Mouse (Mus musculus) c-Kit-negative CD71-positive TER-119-positive erythroid progenitor cells, embryonic 14.5 days (primary cell): ENCODE measurements around the gene Cpa5.

Experiments
- DNase-seq: peaks from one replicate; pipeline ENCODE4 v3.0.0-alpha.2; 2013; ENCODE audit warnings: low read depth, low spot score

The Cpa5 gene

DNA sequence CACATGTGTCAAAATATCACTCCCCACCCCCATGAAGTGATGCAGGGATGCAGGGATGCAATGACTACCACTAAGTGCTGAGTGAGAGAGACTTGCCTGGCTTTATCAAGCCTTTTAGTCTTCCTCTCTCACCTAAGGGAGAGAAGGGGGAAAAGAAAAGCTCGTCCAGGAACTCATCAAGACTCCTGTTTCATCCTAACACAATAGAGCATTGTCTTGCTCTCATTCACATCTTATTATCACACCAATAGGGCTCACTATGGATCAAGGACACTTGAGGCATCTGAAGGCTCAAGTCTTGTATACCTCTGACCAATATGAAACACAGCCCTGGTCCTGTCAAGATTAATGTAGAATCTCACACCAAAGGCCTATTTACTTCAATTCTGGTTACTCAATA lies 9.8 kb upstream of the Cpa5 start:
- no peak for DNase-seq

DNA sequence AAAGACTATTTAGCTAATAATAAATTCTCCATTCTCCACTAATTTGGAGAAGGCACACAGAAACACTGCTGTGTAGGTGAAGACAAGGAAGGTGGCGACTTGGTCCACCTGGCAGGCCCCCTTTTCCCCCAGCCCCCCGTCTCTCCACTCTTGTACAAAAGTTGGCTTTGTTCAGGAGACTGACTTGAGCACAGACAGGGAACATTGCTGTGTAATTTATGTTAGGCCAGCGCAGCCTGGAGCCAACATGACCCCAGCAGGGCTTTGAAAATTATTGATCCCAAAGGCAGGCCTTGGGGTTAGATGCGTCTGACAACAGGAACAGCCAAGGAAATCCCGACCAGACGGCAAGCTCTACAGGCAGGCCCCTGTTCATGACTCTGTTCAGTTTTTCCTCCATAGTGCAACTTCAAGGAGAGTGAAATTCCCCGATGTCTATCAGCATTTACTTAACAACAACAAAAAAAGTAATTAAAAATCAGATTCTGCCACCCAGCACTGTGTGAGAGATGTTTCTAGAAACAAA lies 6.4 kb upstream of the Cpa5 start:
- DNase-seq = no peak

DNA sequence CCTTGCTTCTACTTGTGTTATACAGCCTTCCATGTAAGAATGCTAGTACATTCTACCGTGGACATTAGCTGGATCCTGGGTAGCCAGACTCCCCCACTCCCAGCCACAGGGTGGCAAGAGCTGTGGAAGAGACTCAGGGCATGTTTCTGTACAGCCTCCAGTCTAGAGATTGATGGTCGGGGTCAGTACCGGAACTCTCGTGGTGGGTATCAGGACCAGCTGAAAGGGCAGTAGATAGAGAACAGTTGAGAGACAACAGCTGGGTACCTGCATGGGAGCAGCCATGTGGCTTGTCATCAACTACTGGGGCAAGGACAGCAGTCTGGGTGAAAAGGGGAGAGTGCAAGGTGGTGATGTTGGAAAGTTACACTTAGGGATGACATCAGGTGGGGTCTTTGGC lies 5.7 kb upstream of the Cpa5 start:
- no peak for DNase-seq

DNA sequence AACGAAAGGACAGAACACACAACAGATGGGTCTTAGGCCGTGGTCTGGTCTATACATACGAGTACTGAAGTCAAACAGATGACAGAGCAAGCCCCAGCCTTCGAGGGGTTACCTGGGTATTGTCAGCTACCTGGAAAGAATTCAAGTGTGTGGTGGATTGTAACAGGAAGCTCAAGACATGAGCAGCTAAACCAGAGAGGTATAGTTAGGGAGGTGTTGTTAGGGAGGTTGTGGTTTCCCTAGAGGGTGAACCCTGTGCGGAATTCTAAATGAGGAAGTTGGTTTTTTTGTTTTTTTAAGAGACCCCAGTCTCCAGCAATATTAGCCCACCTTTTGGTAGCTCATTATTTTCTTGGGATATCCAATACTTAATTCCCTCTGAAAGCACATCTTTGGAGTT lies 5.1 kb upstream of the Cpa5 start:
- DNase-seq = no peak

DNA sequence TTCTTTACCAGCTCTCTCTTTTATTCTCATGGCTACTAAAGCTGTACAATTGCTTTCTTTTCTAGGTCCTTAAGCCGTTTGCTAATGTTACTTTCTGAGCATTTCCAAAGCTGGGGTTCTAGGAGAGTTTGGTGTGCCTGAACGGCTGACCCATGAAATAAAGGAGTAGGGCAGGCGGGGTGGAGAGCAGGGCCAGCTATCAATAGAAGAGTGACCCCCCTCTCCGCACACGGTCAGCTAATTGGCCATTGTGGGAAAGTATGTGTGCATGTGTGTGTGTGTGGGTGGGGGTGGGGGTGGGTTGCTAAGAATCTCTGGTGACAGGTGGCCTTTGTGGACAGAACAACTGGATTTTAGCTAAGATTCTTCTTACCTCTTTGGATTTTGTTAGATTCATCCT lies 402 bp downstream of the Cpa5 start:
- no peak for DNase-seq

DNA sequence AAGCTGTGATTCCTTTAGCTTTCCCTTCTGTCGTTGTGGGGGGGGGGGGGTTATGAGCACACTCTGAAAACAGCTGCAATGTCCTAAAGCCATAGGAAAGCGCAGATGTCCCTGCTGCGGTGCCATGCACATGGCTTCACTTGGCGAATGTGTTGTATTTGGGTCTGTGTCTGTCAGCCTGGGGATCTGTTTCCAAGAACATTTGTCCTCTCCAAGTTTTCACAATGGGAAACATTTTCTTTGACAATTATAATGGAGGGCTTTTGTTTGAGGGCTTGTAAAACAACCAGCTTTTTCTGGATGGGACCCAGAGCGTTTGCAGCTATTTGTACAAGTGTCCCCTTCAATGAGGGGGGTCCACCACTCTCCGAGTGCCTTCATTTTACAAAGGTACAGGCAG lies 3.4 kb downstream of the Cpa5 start:
- no peak for DNase-seq

DNA sequence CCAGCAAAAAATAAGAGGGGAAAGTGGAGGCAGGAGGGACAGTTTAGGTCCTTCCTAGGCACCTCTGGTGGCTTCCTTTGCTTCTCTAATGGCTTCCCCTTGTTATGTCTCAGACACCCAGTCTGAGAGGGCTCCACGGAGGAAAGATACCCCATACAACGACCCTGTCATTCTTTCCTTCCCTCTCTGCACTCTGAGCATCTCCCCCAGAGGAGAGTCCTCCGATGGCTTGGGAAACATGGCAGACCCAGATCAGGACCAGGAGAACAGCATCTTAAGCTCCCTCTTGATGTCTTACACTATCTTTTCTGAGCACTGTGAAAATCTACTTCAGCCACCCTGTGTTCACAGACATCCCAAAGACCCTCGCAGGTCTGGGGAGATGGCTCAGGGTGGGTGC lies 4.9 kb downstream of the Cpa5 start:
- no peak for DNase-seq

DNA sequence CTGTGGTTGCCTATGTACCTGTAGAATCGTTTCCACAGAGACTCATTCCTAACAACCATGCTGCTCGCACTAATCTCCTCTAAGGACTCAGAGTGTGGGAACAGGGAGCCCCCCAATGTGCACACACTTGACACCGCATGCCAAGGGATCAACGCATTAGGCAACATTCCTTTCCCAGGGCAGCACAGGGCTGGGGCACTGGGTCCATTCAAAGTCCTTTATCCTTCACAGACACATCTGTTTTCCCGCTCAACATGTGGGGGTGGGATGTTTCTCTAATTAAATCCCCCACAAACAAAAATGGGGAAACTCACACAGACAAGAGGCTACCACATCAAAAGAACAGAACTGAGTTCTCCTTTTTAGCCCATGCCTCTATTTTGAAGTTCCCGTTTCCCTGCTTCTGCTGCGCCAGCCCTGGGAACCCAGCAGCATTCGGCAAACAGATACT lies 5.7 kb downstream of the Cpa5 start:
- no peak for DNase-seq

DNA sequence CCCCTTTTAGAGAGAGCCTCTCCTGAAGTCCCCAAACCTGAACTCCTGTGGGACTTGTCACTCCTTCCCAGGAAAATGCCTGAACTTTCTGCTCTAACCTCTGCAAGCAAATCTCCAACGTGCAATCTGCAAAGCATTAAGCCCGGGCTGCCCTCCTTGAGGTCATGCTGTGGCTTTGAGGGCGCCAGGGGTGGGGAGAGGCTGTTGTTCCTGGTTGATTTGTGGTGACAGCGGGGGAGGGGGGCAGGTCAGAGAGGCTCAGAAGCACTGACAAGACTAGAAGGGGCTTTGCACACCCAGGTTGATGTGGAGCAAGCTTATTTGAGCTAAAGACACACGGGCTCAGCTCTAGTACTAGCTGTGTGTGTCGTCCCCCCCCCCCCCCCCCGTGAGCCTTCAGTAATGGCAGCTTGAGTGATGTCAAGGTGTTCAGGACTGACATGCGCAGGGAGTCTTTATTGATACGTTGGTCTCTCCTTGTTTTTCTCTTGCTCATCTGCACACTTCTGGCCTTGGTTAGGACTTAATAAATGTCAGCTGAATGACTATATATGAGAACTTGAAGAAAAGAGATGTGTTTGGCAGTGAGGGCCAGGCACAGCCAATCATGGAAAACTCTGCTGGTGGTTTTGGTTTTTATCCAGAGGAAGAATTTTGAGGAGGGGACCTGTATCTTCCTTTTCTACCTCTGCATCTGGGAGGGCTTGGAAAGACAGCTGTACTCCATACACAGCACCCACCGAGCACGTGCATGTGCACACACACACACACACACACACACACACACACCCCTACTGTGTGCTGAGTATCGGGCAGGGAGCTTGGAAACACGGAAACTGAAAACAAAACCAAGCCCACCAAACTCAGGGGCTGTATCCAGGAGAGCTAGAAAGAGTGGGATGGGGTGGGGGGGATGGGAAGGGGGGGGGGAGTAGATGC lies 6.5 kb downstream of the Cpa5 start:
- no peak for DNase-seq

DNA sequence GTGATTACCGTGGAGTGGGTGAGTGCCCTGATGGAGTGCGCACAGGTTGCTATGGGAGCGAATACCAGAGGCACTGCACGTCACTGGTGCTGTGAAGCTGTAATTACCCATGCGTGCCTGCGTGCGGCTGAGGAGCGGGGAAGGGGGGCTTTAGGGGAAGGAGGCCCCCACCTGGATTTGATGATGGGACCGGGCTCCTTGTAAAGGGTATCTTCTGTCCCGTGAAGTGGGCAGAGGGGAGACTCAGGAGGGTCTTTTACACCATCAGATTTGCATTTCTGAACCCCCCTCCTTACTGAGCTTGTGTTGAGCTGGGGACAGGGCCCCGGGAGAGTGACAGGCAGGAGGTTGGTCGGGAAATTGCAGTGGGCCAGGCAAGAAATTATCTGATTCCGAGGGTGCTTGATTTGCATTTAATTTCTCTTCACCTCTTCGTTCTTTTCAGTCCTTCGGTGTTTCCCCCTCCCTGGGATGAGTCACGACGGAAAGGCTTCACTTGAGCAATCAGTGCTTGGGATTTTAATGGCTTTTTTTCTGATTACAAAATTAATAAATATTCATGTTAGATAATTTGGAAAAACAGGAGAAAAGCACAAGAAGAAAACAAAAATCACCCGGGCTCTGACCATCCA lies 7.3 kb downstream of the Cpa5 start:
- DNase-seq = no peak

DNA sequence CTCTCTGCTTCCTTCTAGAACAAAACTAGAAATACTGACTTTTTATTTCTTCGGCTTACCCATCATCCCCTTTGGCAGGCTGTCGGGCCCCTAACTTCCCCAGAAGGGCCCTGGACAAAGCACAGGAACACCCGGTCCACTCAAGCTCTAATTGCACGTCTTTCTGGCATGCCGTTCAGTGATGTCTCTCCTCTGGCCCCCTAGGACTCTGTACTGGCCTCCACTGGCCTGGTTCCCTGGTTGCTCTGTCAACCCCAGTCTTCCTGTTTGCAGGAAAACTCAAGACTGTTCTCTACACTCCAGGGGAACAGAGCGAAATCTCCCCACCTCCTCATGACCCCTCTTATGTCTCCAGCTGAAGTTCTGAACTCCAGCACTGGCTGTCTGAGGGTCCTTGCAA lies 7.9 kb downstream of the Cpa5 start:
- DNase-seq = no peak

DNA sequence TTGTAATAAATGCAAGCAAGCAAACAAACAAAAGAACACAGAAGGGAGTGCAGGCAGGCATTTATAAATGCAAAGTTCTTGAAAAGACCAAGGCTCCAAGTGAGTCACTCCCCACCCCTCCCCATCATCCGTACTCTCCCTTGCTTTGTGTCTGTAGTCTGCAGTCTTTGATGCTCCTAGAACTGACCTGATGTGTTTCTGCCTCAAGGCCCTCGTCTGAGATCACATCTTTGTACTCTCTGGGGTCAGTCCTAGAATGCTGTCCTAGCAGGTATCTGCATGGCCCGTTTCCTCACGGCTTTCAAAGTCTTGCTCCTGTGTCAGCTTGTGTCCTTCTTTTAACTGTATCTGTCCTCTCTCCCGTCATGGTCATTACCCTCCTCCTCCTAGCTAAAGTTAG lies 8.8 kb downstream of the Cpa5 start:
- no peak for DNase-seq

DNA sequence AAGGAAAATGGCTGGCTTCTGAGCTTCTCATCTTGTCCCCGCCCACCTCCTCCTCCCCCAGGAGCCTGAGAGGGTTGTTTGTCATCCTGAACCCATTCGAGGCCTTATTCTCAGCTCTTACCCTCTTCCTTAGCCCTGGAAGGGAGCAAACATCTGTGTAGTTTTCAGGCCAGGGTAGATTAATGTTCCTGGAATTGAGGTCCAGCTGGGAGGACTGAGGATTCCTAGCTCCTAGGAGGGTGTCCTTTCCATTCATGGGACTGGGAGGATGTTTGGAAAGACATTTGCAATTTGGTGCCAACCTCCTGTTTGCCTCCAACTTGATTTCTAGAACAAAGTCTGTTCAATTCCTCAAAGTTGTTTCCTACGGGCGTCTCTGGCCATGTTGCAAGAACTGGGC lies 9.8 kb downstream of the Cpa5 start:
- DNase-seq = no peak

DNA sequence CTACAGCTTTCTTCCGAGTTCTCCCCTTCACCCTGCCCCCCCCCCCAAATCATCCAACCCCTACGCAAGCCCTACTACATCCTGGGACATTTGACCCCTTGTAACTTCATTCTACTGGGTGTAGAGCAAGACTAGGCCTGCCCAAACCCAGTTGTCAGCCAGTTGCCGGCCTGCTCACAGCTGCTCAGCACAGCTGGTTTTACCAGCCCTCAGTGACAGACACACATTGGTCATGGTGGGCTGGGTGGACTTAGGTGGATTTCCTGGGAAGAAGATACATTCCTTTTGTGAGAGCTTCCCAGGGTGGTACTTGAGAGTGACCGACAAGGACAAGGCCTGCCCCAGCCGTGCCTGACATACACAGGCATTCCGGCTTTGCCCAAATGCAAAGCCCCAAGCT lies 10.2 kb downstream of the Cpa5 start:
- DNase-seq = no peak

DNA sequence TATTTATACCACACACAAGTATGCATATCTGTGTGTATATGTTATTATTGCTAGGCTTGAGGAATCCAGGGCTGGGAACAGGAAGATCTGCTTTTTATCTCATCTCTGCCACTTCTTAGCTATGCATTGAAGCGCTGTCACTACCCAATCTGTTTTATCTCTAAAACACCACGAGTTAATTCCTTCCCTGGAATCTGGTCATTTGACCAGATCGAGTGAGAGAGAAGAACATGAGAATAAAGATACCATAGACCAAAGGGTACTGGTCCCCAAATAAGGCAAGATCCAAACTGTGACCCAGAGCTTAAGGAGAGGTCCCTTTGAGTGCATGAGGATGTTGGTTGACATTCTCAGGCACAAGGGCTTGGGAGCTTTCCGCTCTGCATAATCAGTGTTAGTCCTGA lies 11.2 kb downstream of the Cpa5 start:
- DNase-seq = no peak

DNA sequence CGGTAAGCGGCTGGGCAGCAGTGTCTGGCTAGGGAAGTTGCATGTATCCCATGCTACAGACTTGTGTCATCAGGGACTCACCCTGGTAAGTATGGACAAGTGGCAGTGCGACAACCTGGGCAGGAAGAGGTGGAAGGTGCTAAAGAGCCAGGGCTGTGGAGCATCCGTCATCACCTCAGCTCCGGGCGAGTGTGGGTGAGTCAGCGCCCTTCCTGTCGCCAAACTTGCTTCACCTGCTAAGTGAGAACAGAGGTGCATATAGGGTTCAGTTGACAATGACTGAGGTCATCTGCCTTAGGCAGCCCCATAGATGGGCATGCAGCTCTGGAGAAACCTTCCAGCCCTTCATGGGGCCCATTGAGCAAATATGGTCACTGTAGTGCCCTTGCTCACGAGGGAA lies 14.0 kb downstream of the Cpa5 start:
- no peak for DNase-seq

DNA sequence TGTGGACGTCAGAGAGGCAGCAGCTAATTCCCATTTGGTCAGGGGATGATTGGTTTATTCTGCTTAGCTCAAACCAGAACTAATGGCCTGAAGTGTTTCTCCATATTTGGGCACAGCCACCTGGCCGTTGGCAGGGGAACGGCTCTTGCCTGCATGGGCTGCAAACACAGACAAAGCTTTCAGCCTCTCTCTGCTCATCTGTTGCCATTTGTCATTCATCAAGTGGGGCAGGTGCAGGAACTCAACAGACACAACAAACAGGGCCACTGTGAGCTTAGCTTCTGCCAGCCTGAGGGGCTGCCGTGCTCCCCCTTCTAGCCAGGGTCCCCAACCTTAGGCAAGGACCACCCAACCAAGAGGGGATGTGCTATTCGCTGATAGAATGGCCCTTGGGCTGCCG lies 17.3 kb downstream of the Cpa5 start:
- no peak for DNase-seq

DNA sequence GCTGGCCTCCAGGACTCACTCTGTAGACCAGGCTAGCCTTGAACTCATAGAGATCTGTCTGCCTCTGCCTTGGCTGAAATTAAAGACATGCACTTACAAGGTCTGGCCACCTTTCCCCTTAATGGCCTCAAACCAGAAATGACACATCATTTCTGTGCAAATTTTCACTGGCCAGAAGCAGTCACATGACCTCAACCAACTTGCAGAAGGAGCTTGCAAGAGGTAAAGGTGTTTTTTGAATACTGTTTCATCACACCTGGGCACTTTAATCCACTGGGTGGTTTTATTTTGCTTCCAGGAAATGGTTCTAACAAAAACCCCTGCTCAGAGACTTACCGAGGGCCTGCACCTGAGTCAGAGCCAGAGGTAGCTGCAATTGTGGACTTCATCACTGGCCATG lies 19.2 kb downstream of the Cpa5 start:
- no peak for DNase-seq

DNA sequence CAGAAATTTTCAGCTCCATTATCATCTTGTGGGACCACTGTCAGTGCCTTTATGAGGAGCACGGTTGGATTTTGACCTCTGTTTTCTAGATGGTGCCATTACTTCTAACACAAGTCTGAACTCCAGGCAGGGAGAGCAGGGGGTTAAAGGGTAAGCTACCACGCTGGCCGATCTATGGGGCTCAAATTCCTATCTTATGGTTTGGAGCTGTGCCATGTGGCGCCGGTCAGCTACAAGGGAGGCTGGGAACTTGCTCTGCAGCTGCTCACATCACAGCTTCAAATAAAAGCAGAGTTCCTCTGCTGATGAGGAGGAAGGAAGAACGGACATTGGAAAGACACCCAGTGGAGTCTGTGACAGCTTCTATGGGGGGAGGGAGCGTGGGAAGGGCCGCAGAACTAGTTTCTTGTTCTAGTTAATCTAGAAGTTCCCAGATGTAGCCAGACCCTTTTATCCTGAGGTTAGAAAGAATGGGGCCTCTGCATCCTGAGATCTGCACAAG lies 24.6 kb downstream of the Cpa5 start:
- no peak for DNase-seq

DNA sequence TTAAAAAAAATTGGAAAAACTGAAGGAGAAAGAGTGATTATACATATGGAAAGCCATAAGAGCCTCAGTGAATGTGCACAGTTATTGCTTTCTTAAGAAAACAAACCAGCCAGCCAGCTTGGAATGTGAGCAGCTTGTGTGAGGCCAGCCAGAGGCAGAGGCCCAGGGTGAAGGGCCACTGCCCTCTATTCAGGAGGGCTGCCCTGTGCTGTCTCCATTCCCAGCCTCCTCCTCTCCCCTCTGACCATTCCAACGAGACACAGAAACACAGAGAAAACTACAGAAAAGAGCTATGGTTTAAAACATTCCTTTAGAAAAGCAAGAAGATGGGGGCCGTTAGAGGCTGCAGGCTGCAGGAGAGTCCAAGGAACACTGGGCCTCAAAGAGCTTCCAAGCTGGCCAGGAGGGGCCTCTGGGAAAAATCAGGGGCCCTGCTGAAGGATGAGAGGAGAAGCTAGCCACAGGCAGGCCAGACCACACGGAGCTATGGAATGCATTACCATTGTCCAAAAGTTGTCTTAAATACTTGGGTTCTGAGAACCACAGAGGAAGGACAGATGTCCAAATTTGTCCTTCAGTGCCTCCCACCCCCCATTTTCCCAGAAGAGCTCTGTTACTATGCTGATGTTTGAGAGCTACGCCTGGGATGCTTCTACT lies 25.5 kb downstream of the Cpa5 start:
- no peak for DNase-seq

DNA sequence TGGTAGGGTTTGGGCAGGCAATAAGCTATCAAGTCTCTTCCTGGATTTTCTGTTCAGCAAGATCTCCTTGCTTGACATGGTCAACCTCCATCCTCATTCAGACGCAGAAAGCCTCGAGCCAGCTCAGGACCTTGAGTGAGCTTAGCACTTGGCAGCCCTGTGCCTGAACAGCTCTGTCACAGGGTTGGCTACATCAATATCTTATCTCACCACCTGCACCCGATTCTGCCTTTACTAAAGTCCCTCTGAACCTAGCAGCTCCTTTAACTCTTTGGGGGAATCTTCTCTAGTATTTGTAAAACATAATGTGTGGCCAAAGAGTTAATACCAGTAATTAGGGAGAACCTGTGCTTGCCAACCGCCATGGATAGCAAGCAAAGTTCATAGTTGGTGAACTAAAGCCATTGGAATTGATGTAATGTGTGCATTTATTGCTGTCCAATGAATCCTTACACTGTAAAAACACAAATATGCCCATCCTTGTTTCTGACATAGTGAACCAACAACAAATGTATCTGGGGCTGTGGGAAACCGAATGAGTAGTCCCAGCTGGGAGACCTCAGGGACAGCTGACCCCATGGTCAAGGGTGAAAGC lies 28.0 kb downstream of the Cpa5 start, which contains the start of gene Cpa1:
Gene Cpa1 (plus strand): TSS at position 545 of the 595 bp plus-strand sequence.
- no peak for DNase-seq
